9 mouse cellular contexts compared by ENCODE assay signal in the genomic region with DNA sequence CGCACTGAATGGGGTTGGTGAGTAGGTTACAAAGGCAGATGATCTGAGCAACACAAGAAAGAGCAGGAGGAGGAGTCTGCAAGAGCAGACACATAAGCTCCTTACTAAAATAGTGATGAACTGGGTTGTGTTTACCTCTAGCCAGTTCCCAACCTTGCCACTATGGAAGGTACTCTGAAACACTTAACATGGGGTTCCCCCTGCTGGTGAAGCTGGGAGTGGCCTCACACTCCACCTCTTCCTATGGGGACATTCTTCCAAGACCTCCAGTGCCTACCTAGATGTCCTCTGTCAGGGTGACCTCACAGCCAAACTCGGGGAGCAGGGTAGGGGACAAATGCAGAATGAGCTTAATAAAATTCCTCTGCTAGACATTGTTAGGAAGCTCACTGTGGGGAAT.
DNase-seq lines count a peak whose midpoint lies in the region; ATAC-seq and TF ChIP-seq lines count a peak whose summit lies in the region.
"Had no signal": no experiment of that assay in that cellular context is flagged by ENCODE, and none has a peak within 500 bp of the region (broad histone marks: within the 10 kb centered on the region; RNA-seq: fewer than 3 reads in every experiment).

No protein-coding gene starts in this region.

- no peak overlapping the region for H3K27ac ChIP-seq in ES-E14 (ENCODE audit: insufficient read depth, low read depth, low read length, poor library complexity, severe bottlenecking)
- no peak overlapping the region for H3K27ac ChIP-seq in lung, postnatal 0 days (ENCODE audit: low read length)

- H3K36me3 ChIP-seq in ES-E14 (ENCODE audit: control insufficient read depth, insufficient read depth, low read length, poor library complexity, severe bottlenecking): no peaks in the 10 kb centered on the region
- H3K36me3 ChIP-seq in lung, postnatal 0 days (ENCODE audit: insufficient read depth, low read length): no peaks in the 10 kb centered on the region

- no peaks in the 10 kb centered on the region for H3K27me3 ChIP-seq in lung, postnatal 0 days (replicated peaks; ENCODE audit: insufficient read depth, low read length)

- peak; percentile 34 for DNase-seq in ES-E14 (ENCODE audit: low read depth, low spot score)
- DNase-seq in adrenal gland, postnatal 4 days (ENCODE audit: low spot score in 2 of 2): peak; percentile 36 to 51
- DNase-seq in fibroblast of lung, adult 2 months (ENCODE audit: low read depth): peak; percentile 7
- DNase-seq in heart, adult 9 months (ENCODE audit: low spot score in 2 of 2): peak; percentile 21 to 65
- DNase-seq in kidney, postnatal 25 days: peak; percentile 51 to 76
- DNase-seq in lung, postnatal 0 days (ENCODE audit: low spot score): peak; percentile 59
- DNase-seq in right cerebral cortex, postnatal 4 days: peak; percentile 66
- no peak for DNase-seq in thymus, postnatal 36 days

- H3K9me3 ChIP-seq in ES-E14 (ENCODE audit: control insufficient read depth, insufficient read depth, low read depth, low read length): no peaks in the 10 kb centered on the region
- no peaks in the 10 kb centered on the region for H3K9me3 ChIP-seq in lung, postnatal 0 days (ENCODE audit: low read length)

- in situ Hi-C loops in ES-E14 (cut with MboI; ENCODE audit: low sequenced_read_pairs in 2 of 2, unreplicated experiment in 2 of 2): no loop called here

- no peak overlapping the region for H3K4me2 ChIP-seq in lung, postnatal 0 days (replicated peaks; ENCODE audit: low read depth, low read length)

- TF ChIP-seq EP300 in lung, postnatal 0 days (IDR thresholded peaks at IDR 0.05): no peak

- TF ChIP-seq CTCF in lung, postnatal 0 days (IDR thresholded peaks at IDR 0.05): peak; percentile 84

- H3K4me1 ChIP-seq in ES-E14 (ENCODE audit: control insufficient read depth in 2 of 2, insufficient read depth in 2 of 2, low read length in 2 of 2, poor library complexity in 1 of 2): no peaks in the 10 kb centered on the region
- H3K4me1 ChIP-seq in lung, postnatal 0 days (ENCODE audit: insufficient read depth, low read depth, low read length): no peaks in the 10 kb centered on the region; the same call in 1 of the 2 replicates

- H3K4me3 ChIP-seq in ES-E14 (ENCODE audit: insufficient read depth in 1 of 2, low read depth in 1 of 2, low read length in 2 of 2, poor library complexity in 1 of 2, severe bottlenecking in 1 of 2): no peak overlapping the region
- H3K4me3 ChIP-seq in lung, postnatal 0 days (ENCODE audit: low read depth, low read length): no peak overlapping the region
- H3K4me3 ChIP-seq: erythroblast, embryonic 14.5 days had no signal

- no peak for ATAC-seq in lung, postnatal 0 days

- 46% methylated on average over 2 of the region's 2 CpGs for WGBS in lung, postnatal 0 days

- no peak overlapping the region for H3K9ac ChIP-seq in ES-E14 (ENCODE audit: insufficient read depth, low read depth, low read length, poor library complexity, severe bottlenecking)
- H3K9ac ChIP-seq in lung, postnatal 0 days (replicated peaks; ENCODE audit: low read depth): no peak overlapping the region

TF ChIP-seq in ES-E14, 5 proteins besides CTCF, POLR2A, EP300 and RAD21:
- TF ChIP-seq HCFC1 (IDR thresholded peaks at IDR 0.05; ENCODE audit: borderline replicate concordance, insufficient read depth, low read length): no peak
- no peak for TF ChIP-seq ZNF384 (IDR thresholded peaks at IDR 0.05; ENCODE audit: low read depth, low read length)
- TF ChIP-seq ZC3H11A (IDR thresholded peaks at IDR 0.05; ENCODE audit: borderline replicate concordance, low read depth, low read length): peak; percentile 67; the same call in 1 of the 2 replicates

Comparison
In these comparisons a context has a peak if more than half of its experiments do, and no peak if none do; other contexts are left out.
1. DNase-seq: peak in ES-E14 (single experiment), adrenal gland, postnatal 4 days (2 of 2), fibroblast of lung, adult 2 months (single experiment), heart, adult 9 months (2 of 2), kidney, postnatal 25 days (2 of 2), lung, postnatal 0 days (single experiment) and right cerebral cortex, postnatal 4 days (single experiment); none in thymus, postnatal 36 days (0 of 2).